Comparison of ENCODE assay signal across 43 mouse cellular contexts in the genomic region with DNA sequence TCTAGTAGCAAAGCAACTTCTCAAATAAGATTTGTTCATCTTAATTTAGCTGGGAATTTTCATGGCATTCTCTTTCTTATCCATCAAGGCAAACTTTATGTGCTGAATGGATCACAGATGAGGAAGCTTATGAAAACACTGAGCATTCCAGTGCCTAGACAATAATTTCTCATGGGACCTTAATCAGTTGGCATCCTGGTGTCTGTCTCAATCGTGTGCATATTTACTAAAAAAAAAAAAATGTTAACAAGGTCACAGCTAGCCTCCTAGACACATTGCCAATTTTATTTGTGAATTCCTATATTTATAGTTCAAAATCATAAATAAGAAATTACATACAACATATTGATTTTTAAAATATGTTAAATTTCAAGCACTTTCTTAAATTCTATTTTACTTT. TPM values are rescaled to one million over a fixed set of nuclear protein-coding genes. Genes with fewer than 3 reads are reported as not detected.
"Had no signal": no experiment of that assay in that cellular context is flagged by ENCODE, and none has a peak within 500 bp of the region (broad histone marks: within the 10 kb centered on the region; RNA-seq: fewer than 3 reads in every experiment).

A gene (minus strand): TSS at position 101 of the 400 bp plus-strand sequence.

- H3K4me2 ChIP-seq: heart, embryonic 12.5 days; heart, embryonic 13.5 days; heart, embryonic 15.5 days; hindbrain, embryonic 12.5 days; hindbrain, embryonic 13.5 days; hindbrain, embryonic 14.5 days; hindbrain, embryonic 15.5 days; intestine, embryonic 15.5 days; kidney, embryonic 15.5 days had no signal

- DNase-seq: heart, postnatal 10 days; heart, postnatal 14 days; heart, postnatal 36 days; heart, postnatal 4 days; kidney, adult 11 months; kidney, adult 18-20 months; kidney, adult 2 months; kidney, adult 8-10 months; kidney, adult 9 months; kidney, postnatal 10 days; kidney, postnatal 14 days; kidney, postnatal 25 days; kidney, postnatal 36 days; kidney, postnatal 4 days; layer of hippocampus, adult 9-11 months; layer of hippocampus, postnatal 36 days had no signal

- H3K36me3 ChIP-seq: heart, embryonic 10.5 days; heart, embryonic 12.5 days; heart, embryonic 13.5 days; heart, embryonic 15.5 days; hindbrain, embryonic 10.5 days; hindbrain, embryonic 12.5 days; hindbrain, embryonic 13.5 days; hindbrain, embryonic 15.5 days; intestine, embryonic 15.5 days; kidney, embryonic 15.5 days had no signal

- H3K4me3 ChIP-seq: heart, embryonic 10.5 days; heart, embryonic 12.5 days; heart, embryonic 13.5 days; heart, embryonic 15.5 days; hindbrain, embryonic 10.5 days; hindbrain, embryonic 12.5 days; hindbrain, embryonic 13.5 days; hindbrain, embryonic 15.5 days; intestine, embryonic 15.5 days; kidney, embryonic 15.5 days; layer of hippocampus, adult 2 months; left cerebral cortex, adult 2 months had no signal

- H3K9ac ChIP-seq: heart, embryonic 12.5 days; heart, embryonic 13.5 days; heart, embryonic 15.5 days; hindbrain, embryonic 12.5 days; hindbrain, embryonic 13.5 days; hindbrain, embryonic 14.5 days; hindbrain, embryonic 15.5 days; intestine, embryonic 15.5 days; kidney, embryonic 15.5 days had no signal

- H3K27ac ChIP-seq: heart, embryonic 10.5 days; heart, embryonic 13.5 days; heart, embryonic 15.5 days; hindbrain, embryonic 10.5 days; hindbrain, embryonic 12.5 days; hindbrain, embryonic 13.5 days; hindbrain, embryonic 14.5 days; hindbrain, embryonic 15.5 days; hindbrain, postnatal 0 days; intestine, embryonic 15.5 days; kidney, embryonic 15.5 days; kidney, postnatal 0 days; layer of hippocampus, adult 2 months; left cerebral cortex, adult 2 months had no signal

- ATAC-seq: hindbrain, embryonic 16.5 days; hindbrain, postnatal 0 days; inflammation-experienced regulatory T-cells, adult 6 months; intestine, embryonic 15.5 days; intestine, embryonic 16.5 days; intestine, postnatal 0 days had no signal

- H3K9me3 ChIP-seq: heart, embryonic 10.5 days; heart, embryonic 12.5 days; heart, embryonic 13.5 days; heart, embryonic 15.5 days; hindbrain, embryonic 10.5 days; hindbrain, embryonic 12.5 days; hindbrain, embryonic 13.5 days; hindbrain, embryonic 15.5 days; intestine, embryonic 15.5 days; kidney, embryonic 15.5 days had no signal

- H3K27me3 ChIP-seq: heart, embryonic 12.5 days; heart, embryonic 13.5 days; heart, embryonic 15.5 days; hindbrain, embryonic 12.5 days; hindbrain, embryonic 13.5 days; hindbrain, embryonic 15.5 days; intestine, embryonic 15.5 days; kidney, embryonic 15.5 days had no signal

- H3K4me1 ChIP-seq: heart, embryonic 10.5 days; heart, embryonic 12.5 days; heart, embryonic 13.5 days; heart, embryonic 15.5 days; hindbrain, embryonic 10.5 days; hindbrain, embryonic 12.5 days; hindbrain, embryonic 13.5 days; hindbrain, embryonic 15.5 days; intestine, embryonic 15.5 days; kidney, embryonic 15.5 days had no signal

RNA-seq across cellular contexts. Expression of the gene that starts here (rescaled TPM):
- polyA plus RNA-seq: heart, embryonic 10.5 days; heart, embryonic 12.5 days; heart, embryonic 13.5 days; heart, embryonic 14.5 days; heart, embryonic 15.5 days; heart, embryonic 16.5 days; heart, postnatal 0 days; hindbrain, embryonic 10.5 days; hindbrain, embryonic 11.5 days; hindbrain, embryonic 12.5 days; hindbrain, embryonic 14.5 days; hindbrain, embryonic 15.5 days; hindbrain, embryonic 16.5 days; hindbrain, postnatal 0 days; inflammation-experienced regulatory T-cells, adult 6 months; intestine, embryonic 14.5 days; intestine, embryonic 15.5 days; intestine, embryonic 16.5 days; intestine, postnatal 0 days; kidney, adult 2 months; kidney, embryonic 14.5 days; kidney, embryonic 15.5 days; kidney, embryonic 16.5 days; kidney, postnatal 0 days; large intestine, adult 2 months had no signal
